Mouse (Mus musculus): ENCODE results near the gene Tpmt. TPM values are rescaled to one million over a fixed set of nuclear protein-coding genes. Genes with fewer than 3 reads are reported as not detected.

Tpmt gene
- total RNA-seq (2015) (6.5 and 9.4 TPM in 2 replicates), total RNA-seq (2017) (1.5 and 3.1 TPM in 2 replicates)

- 0 out of 2 replicates have a peak, but pooled peaks have one; percentile 1 for ATAC-seq (replicated peaks; ENCODE audit: poor library complexity)
These were observed at the start of gene Tpmt for GRCm38 (mm10) chr13:47044617-47044947. TSS of gene Tpmt (minus strand) at chr13:47044737.

DNA sequence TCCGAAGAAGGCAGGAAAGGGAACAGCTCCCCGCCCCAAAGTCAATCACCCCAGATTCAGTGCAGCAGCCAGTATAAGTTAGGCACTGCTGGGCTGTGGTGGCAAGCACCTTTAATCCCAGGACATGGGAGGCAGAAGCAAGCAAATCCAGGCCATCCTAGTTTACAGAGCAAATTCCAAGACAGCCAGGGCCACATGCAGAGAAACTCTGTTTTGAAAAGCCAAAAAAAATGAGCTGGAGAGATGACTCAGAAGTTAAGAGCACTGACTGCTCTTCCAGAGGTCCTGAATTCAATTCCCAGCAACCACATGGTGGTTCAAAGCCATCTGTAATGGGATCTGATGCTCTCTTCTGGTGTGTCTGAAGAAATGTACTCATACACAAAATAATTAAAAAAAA, 49.3 kb upstream of the Tpmt start:
- ATAC-seq (replicated peaks; ENCODE audit: poor library complexity), result no peak

DNA sequence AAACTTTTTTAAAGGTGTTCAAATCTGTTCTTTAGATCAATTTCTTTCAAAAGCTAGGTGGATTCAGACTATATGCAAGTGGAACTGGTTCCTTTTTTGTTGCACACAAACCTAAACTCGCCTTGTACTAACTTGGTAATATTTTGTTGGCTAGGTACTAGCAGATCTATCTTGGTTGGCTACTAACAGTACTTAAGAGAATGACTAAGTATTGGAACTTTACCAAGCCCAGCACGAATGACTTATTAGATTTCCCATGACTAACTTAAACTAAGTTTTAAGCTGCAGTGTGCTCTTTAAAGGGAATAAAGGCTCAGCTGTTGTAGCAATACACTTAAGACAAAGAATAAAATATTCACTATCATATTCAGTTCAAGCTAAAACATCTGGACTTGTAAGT, 44.7 kb upstream of the Tpmt start:
- ATAC-seq (replicated peaks; ENCODE audit: poor library complexity), result no peak

DNA sequence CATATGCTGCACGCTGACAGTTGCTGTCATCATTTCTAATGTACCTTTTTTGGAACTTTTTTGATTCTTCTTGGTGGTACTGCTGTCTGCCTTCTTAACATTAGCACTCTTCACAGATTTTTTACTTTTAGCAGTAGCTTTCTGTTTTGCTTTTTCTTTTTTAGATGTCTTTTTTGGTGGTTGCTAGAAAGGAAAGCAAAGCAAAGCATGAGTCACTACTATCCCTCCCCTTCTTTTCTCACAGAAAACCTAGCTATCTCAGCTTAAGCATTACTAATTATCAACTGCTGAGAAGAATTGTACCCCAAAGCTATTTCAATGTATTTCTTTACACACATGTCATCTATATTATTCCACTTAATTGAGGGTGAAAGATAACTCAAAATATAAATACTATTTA, 43.9 kb upstream of the Tpmt start:
- ATAC-seq (replicated peaks; ENCODE audit: poor library complexity), result no peak

DNA sequence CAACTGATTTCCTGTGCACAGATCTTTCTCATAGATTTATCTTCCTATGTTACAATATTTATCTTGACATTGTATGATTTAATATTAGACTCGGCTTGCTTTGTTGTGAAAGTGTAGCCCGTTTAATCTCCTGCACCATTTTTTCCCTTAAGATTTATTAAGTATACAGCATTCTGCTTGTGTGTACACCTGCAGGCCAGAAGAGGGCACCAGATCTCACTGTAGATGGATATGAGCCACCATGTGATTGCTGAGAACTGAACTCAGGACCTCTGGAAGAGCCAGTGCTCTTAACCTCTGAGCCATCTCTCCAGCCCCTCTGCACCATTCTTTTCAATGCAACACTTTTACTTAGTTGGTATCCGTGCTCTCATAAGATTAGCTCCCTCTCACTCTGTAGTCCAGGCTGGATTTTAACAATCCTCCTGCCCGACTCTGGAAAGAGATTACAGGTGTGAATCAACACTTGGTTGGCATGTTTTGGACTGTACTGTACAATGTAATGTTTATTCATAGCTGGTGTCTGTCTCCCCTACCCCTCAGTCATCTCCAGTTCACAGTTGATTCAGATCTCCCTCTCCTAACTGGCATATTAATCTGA, 36.5 kb upstream of the Tpmt start:
- no peak for ATAC-seq (replicated peaks; ENCODE audit: poor library complexity)

GRCm38 (mm10) chr13:47078799-47079198, 34.3 kb upstream of the Tpmt start:
- peak; percentile 44; the same call in 1 of the 2 replicates for ATAC-seq (replicated peaks; ENCODE audit: poor library complexity)

DNA sequence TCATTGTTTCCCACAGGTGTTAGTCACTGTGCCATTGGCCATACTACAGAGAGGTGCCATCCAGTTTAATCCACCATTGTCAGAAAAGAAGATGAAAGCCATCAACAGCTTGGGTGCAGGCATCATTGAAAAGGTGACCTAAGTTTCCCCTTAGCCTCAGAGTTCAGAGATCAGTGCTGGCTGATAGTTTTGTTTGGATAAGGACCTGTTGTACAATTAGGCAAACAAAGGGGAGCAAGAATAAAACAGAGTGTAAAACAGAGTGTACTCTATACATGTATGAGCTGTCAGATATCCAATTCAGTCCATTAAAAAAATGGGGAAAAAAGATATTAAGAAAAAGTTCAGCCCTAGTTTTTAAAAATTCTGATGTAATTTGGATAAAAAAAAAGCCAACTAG, 32.8 kb upstream of the Tpmt start:
- no peak for ATAC-seq (replicated peaks; ENCODE audit: poor library complexity)

GRCm38 (mm10) chr13:47076156-47076555, 31.6 kb upstream of the Tpmt start:
- ATAC-seq (replicated peaks; ENCODE audit: poor library complexity), result no peak

GRCm38 (mm10) chr13:47072484-47072883, 27.9 kb upstream of the Tpmt start:
- ATAC-seq (replicated peaks; ENCODE audit: poor library complexity), result no peak

DNA sequence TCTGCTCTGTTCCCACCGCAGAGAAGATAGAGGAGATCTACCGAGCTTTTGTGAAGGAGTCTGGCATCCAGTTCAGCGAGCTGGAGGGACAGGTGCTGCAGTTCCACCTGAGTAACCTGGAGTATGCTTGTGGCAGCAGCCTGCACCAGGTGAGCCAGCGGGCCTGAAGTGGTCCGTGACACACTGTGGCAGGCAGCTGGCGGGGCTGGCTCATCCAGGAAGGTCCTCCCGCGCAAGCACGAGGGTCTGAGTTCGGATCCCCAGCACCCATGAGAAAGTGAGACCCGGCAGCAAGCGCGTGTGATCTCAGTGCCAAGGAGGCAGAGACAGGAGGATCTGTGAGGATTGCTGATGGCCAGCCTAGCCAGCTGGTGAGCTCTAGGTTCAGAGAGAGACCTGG, 27.3 kb upstream of the Tpmt start:
- no peak for ATAC-seq (replicated peaks; ENCODE audit: poor library complexity)

DNA sequence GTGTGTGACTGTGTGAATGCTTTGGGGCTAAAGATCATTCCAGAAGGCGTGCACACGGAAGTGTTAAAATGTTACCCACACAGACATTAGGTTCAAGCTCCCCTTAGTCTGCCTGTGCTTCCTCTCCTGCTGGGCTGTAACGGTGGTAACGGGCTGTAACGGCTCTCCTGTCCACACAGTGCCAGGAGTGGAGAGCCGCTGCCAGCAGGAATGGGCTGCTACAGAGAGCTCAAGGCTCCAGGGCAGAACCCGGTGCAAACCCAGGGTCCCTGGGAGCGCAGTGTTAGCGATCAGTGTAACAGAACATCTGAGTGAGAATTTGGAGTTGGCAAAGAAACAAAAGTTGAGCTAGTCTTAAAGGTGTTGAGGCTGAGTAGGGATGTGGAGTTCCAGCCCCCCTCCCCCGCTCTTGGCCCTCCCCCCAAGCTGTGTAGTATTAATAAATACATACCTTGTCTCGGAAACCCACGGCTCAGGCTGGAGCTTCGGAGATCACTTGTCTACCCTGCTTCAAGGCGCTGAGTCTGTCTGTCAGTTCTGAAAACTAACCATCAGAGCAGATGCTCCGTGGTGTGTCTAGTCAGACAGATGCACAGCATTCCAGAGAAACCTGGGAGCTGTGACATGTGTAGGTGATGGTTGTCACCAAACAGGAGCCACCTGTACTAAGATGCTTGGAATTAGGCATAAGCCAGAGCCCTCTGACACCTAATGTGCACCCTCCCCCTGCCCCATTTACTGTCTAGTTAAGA, 26.0 kb upstream of the Tpmt start:
- ATAC-seq (replicated peaks; ENCODE audit: poor library complexity), result no peak

DNA sequence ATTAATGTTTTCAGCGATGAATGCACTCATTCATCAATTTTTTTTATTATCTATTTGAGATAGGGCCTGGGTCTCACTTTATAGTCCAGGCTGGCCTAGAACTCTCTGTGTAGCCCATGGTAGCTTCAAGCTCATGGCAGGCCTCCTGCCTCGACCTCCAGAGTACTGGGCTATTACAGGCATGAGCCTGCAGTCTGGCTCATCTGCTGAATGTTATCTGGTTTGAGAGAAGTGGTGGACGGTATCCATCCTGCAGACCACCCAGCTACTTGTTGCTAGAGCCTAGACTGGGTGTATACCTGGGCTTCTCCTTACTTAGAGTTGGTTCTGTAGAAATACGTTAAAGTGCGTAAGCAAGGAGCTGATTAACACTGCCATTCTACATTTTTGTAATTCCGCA, 22.5 kb upstream of the Tpmt start:
- no peak for ATAC-seq (replicated peaks; ENCODE audit: poor library complexity)

- no peak for ATAC-seq (replicated peaks; ENCODE audit: poor library complexity)
These were observed 22.0 kb upstream of the Tpmt start for GRCm38 (mm10) chr13:47066516-47066915.

- no peak; the same call in 1 of the 2 replicates for ATAC-seq (replicated peaks; ENCODE audit: poor library complexity)
These were observed 19.6 kb upstream of the Tpmt start for GRCm38 (mm10) chr13:47063985-47064760.

- no peak for ATAC-seq (replicated peaks; ENCODE audit: poor library complexity)
These were observed 18.2 kb upstream of the Tpmt start for GRCm38 (mm10) chr13:47062756-47063155.

DNA sequence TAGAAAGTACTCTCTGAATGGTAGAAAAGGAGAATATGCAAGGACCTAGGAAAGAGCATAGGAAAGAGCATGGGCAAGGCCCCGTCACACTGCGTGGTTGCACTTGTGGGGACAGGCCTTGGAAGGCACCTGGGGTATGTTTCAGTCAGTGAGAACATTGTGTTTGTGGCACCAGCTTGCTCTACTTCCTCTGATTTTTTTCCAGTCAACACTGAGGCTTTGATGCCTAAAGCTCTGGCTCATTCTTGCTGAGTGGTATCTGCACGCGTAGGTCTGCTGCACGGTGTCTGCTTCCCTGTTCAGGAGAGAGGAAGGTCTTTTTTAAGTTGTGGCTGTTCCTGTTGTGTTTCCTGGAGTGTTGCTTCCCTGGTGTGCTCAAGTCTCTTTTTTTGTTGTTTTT, 12.2 kb upstream of the Tpmt start:
- ATAC-seq (replicated peaks; ENCODE audit: poor library complexity), result no peak; the same call in 1 of the 2 replicates

DNA sequence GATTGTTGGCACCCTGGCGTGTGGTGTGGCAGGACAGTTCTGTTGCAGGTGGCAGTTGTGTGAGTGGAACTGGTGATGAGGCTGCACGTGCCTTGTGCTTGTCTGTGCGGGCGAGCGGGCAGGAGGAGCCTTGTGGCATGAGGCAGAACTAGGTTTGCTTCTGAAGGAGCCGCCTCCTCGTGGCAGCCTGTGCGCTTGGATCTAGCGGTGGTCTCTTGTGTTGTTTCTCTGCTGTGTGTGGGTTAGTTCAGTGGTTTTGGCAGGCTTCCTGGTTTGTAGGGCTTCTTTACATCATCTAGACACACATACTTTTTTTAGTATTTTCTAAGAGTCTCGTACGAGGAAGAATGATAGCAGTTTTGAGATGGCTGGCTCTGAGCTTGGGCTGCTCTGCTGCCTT, 11.6 kb upstream of the Tpmt start:
- ATAC-seq (replicated peaks; ENCODE audit: poor library complexity), result peak; percentile 72

GRCm38 (mm10) chr13:47053971-47054370, 9.4 kb upstream of the Tpmt start:
- ATAC-seq (replicated peaks; ENCODE audit: poor library complexity), result no peak

DNA sequence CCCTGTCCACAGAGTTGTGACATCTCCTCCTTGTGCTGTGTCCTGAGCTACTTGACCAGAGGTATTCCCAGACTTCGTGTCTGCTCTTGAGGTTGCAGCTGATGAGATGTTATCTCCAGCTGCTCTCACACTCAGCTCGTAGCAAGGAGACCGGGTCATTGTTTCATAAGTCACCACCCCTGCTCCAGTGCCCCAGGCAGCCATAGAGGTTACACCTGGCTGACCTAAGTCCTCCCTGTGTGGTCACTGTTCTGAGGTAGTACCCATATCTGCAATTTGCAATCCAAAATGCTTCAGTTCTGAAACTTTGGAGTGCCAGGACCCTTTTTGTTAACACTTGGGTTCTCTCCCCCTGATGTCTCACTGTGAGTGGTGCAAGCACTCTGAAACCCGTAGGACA, 5.5 kb upstream of the Tpmt start:
- no peak for ATAC-seq (replicated peaks; ENCODE audit: poor library complexity)

GRCm38 (mm10) chr13:47047996-47048395, 3.5 kb upstream of the Tpmt start:
- ATAC-seq (replicated peaks; ENCODE audit: poor library complexity), result no peak

GRCm38 (mm10) chr13:47043833-47044616, 512 bp downstream of the Tpmt start:
- no peak for ATAC-seq (replicated peaks; ENCODE audit: poor library complexity)
